ENCODE assay signal across 17 mouse cellular contexts in the genomic region with DNA sequence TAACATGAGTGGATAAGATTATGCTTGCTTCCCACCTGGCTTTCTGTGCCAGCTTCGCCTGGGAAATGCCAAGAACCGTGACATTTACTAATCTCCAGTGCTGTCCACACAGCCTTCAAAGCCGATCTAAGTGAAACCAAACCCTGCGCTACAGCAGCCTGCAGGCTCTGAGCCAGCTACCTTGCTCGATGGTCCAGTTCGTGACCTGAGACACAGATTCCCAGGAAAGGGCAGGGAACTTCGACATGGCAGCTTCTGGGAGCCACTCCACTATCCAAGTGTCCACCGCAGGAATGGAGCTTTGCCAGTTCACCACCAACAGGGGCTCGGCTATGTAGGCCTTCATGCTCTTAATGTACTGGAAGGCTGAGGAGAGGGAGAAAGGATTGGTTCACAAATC.
DNase-seq lines count a peak whose midpoint lies in the region; ATAC-seq lines count a peak whose summit lies in the region.
"Had no signal": no experiment of that assay in that cellular context is flagged by ENCODE, and none has a peak within 500 bp of the region (broad histone marks: within the 10 kb centered on the region; RNA-seq: fewer than 3 reads in every experiment).

No protein-coding gene starts in this region.

- ATAC-seq in midbrain, embryonic 14.5 days (ENCODE audit: low FRiP score, low TSS enrichment) = no peak
- ATAC-seq in midbrain, embryonic 15.5 days (replicated peaks) = no peak
- ATAC-seq: Patski had no signal

- H3K4me3 ChIP-seq in midbrain, embryonic 14.5 days (replicated peaks; ENCODE audit: low read depth, low read length) = no peak overlapping the region
- no peak overlapping the region for H3K4me3 ChIP-seq in midbrain, embryonic 15.5 days
- H3K4me3 ChIP-seq: heart, adult 2 months; hindbrain, embryonic 15.5 days; neural tube, embryonic 13.5 days had no signal

- 63% methylated on average over 9 of the region's 9 CpGs for WGBS in midbrain, embryonic 14.5 days
- WGBS in midbrain, embryonic 15.5 days = 64% methylated on average over 9 of the region's 9 CpGs

- H3K9ac ChIP-seq in midbrain, embryonic 14.5 days (replicated peaks; ENCODE audit: low read length) = no peak overlapping the region
- no peak overlapping the region for H3K9ac ChIP-seq in midbrain, embryonic 15.5 days
- H3K9ac ChIP-seq: hindbrain, embryonic 15.5 days; neural tube, embryonic 13.5 days had no signal

- H3K36me3 ChIP-seq in midbrain, embryonic 14.5 days (ENCODE audit: control insufficient read depth, insufficient read depth, low read length) = no peaks in the 10 kb centered on the region
- H3K36me3 ChIP-seq in midbrain, embryonic 15.5 days (replicated peaks) = no peaks in the 10 kb centered on the region
- H3K36me3 ChIP-seq: hindbrain, embryonic 15.5 days; neural tube, embryonic 13.5 days had no signal

- H3K4me2 ChIP-seq in midbrain, embryonic 14.5 days (ENCODE audit: low read length) = no peak overlapping the region
- H3K4me2 ChIP-seq in midbrain, embryonic 15.5 days = no peak overlapping the region
- H3K4me2 ChIP-seq: hindbrain, embryonic 15.5 days; neural tube, embryonic 13.5 days had no signal

- no peaks in the 10 kb centered on the region for H3K9me3 ChIP-seq in midbrain, embryonic 14.5 days (ENCODE audit: control insufficient read depth, low read length)
- no peaks in the 10 kb centered on the region for H3K9me3 ChIP-seq in midbrain, embryonic 15.5 days
- H3K9me3 ChIP-seq: hindbrain, embryonic 15.5 days; neural tube, embryonic 13.5 days had no signal

- H3K4me1 ChIP-seq in midbrain, embryonic 14.5 days (ENCODE audit: control insufficient read depth, insufficient read depth, low read length) = no peaks in the 10 kb centered on the region
- H3K4me1 ChIP-seq in midbrain, embryonic 15.5 days = no peaks in the 10 kb centered on the region
- H3K4me1 ChIP-seq: hindbrain, embryonic 15.5 days had no signal

- DNase-seq in cerebellum, postnatal 14 days = peak; percentile 29 to 38
- DNase-seq in cerebellum, adult 9-11 months = no peak
- peak; percentile 35 for DNase-seq in heart, postnatal 4 days
- DNase-seq in heart, adult 9 months (ENCODE audit: low spot score in 2 of 2) = no peak
- peak; percentile 25 for DNase-seq in midbrain, embryonic 14.5 days
- DNase-seq in thymus, adult 18-20 months = no peak
- DNase-seq in embryo, embryonic 10.5 days (ENCODE audit: low spot score) = no peak
- DNase-seq: embryo, embryonic 11 days; heart, adult 2 months; liver; spleen, adult 18-20 months; thymus, postnatal 4 days had no signal

- no peaks in the 10 kb centered on the region for H3K27me3 ChIP-seq in midbrain, embryonic 14.5 days (ENCODE audit: control insufficient read depth, insufficient read depth, low read length)
- no peaks in the 10 kb centered on the region for H3K27me3 ChIP-seq in midbrain, embryonic 15.5 days (replicated peaks)
- H3K27me3 ChIP-seq: hindbrain, embryonic 15.5 days; neural tube, embryonic 13.5 days; Patski had no signal

- H3K27ac ChIP-seq in midbrain, embryonic 14.5 days (replicated peaks; ENCODE audit: low read depth, low read length) = no peak overlapping the region
- H3K27ac ChIP-seq in midbrain, embryonic 15.5 days = no peak overlapping the region
- H3K27ac ChIP-seq: heart, adult 2 months; hindbrain, embryonic 15.5 days; neural tube, embryonic 13.5 days; stomach, postnatal 0 days had no signal

Comparison
In these comparisons a context has a peak if more than half of its experiments do, and no peak if none do; other contexts are left out.
1. DNase-seq: peak in cerebellum, postnatal 14 days (2 of 2), heart, postnatal 4 days (single experiment) and midbrain, embryonic 14.5 days (single experiment); none in cerebellum, adult 9-11 months (single experiment), heart, adult 9 months (0 of 2), thymus, adult 18-20 months (0 of 2) and embryo, embryonic 10.5 days (single experiment).